ENCODE assay signal across 9 mouse cellular contexts in the genomic region with DNA sequence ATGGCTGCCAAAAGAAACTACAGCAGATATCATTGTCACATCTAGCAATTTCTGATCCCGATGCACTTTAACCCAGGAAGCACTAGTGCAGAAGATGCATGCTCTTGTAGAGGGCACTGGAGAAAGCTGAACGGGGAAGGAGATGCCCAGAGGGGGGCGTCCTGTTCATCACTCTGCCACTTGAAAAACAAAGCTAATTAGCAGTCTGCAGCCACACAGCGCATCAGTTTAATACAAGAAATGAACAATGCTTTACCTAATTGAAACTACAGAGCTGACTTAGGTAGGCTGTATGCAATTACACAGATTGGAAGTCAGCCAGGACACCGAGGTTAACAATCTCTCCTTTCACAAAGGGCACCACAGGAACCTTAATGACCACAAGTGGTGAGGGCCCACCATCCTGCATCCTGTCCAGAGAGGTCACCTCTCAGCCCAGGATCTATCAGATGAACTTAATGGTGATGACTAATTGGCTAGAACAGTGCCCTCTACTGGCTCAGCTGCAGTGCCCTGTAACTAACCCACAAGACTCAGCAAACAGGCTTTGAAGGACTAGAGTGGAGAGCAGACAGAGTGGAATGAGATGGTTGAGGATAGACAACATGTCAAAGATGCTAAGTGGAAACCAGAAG.
A peak's percentile ranks its signal among the peaks of the same experiment; 100 is the strongest.
DNase-seq lines count a peak whose midpoint lies in the region; ATAC-seq and TF ChIP-seq lines count a peak whose summit lies in the region.
"Had no signal": no experiment of that assay in that cellular context is flagged by ENCODE, and none has a peak within 500 bp of the region (broad histone marks: within the 10 kb centered on the region; RNA-seq: fewer than 3 reads in every experiment).

No protein-coding gene starts in this region.

- ATAC-seq in midbrain, postnatal 0 days (ENCODE audit: low FRiP score) = no peak
- no peak for ATAC-seq in midbrain, embryonic 15.5 days (replicated peaks)
- no peak for ATAC-seq in activated CD4-positive, CD25-positive, alpha-beta regulatory T cell, adult 4 months
- ATAC-seq in neural tube, embryonic 15.5 days (ENCODE audit: low FRiP score) = no peak

- no peaks in the 10 kb centered on the region for H3K36me3 ChIP-seq in midbrain, postnatal 0 days (ENCODE audit: insufficient read depth, low read length)
- no peaks in the 10 kb centered on the region for H3K36me3 ChIP-seq in midbrain, embryonic 15.5 days (replicated peaks)
- H3K36me3 ChIP-seq in neural tube, embryonic 15.5 days = no peaks in the 10 kb centered on the region
- H3K36me3 ChIP-seq: limb, embryonic 15.5 days had no signal

- no peak overlapping the region for H3K27ac ChIP-seq in midbrain, postnatal 0 days (ENCODE audit: low read depth, low read length)
- no peak overlapping the region for H3K27ac ChIP-seq in midbrain, embryonic 15.5 days
- H3K27ac ChIP-seq in bone marrow, adult 2 months (ENCODE audit: control insufficient read depth, insufficient read depth, low read depth, low read length, poor library complexity) = no peak overlapping the region
- no peak overlapping the region for H3K27ac ChIP-seq in neural tube, embryonic 15.5 days (replicated peaks)
- H3K27ac ChIP-seq: limb, embryonic 15.5 days had no signal

- no peaks in the 10 kb centered on the region for H3K27me3 ChIP-seq in midbrain, postnatal 0 days (ENCODE audit: insufficient read depth, low read length)
- H3K27me3 ChIP-seq in midbrain, embryonic 15.5 days (replicated peaks) = no peaks in the 10 kb centered on the region
- no peaks in the 10 kb centered on the region for H3K27me3 ChIP-seq in neural tube, embryonic 15.5 days (replicated peaks)
- H3K27me3 ChIP-seq: limb, embryonic 15.5 days had no signal

- TF ChIP-seq CTCF in midbrain, postnatal 0 days (IDR thresholded peaks at IDR 0.05) = peak; percentile 32
- peak; percentile 19; the same call in 1 of the 2 replicates for TF ChIP-seq CTCF in bone marrow, adult 2 months (IDR thresholded peaks at IDR 0.05; ENCODE audit: control insufficient read depth, insufficient read depth, low read length)

- peak; percentile 76 for DNase-seq in heart, adult 11 months
- DNase-seq in heart, adult 8-10 months (ENCODE audit: low spot score) = no peak
- DNase-seq in midbrain, postnatal 0 days (ENCODE audit: low spot score) = no peak
- no peak for DNase-seq in frontal cortex, postnatal 25 days (ENCODE audit: low spot score in 2 of 2)

- TF ChIP-seq POLR2A in bone marrow, adult 2 months (IDR thresholded peaks at IDR 0.05; ENCODE audit: borderline replicate concordance, control insufficient read depth, low read depth, low read length) = no peak

- H3K9me3 ChIP-seq in midbrain, postnatal 0 days (ENCODE audit: low read length) = no peaks in the 10 kb centered on the region
- no peaks in the 10 kb centered on the region for H3K9me3 ChIP-seq in midbrain, embryonic 15.5 days
- no peaks in the 10 kb centered on the region for H3K9me3 ChIP-seq in neural tube, embryonic 15.5 days (replicated peaks)
- H3K9me3 ChIP-seq: limb, embryonic 15.5 days had no signal

- 81% methylated on average over 5 of the region's 5 CpGs for WGBS in midbrain, postnatal 0 days
- WGBS in midbrain, embryonic 15.5 days = 78% methylated on average over 5 of the region's 5 CpGs
- WGBS in bone marrow, adult 2 months = 73% methylated on average over 5 of the region's 5 CpGs
- 77% methylated on average over 5 of the region's 5 CpGs for WGBS in neural tube, embryonic 15.5 days

- H3K4me1 ChIP-seq in midbrain, postnatal 0 days (ENCODE audit: insufficient read depth, low read length) = no peaks in the 10 kb centered on the region
- H3K4me1 ChIP-seq in midbrain, embryonic 15.5 days = no peaks in the 10 kb centered on the region
- no peaks in the 10 kb centered on the region for H3K4me1 ChIP-seq in bone marrow, adult 2 months (ENCODE audit: control insufficient read depth, insufficient read depth, low read length)
- peaks cover 5% of the 10 kb centered on the region; the same call in 1 of the 2 replicates for H3K4me1 ChIP-seq in neural tube, embryonic 15.5 days

- H3K4me2 ChIP-seq in midbrain, postnatal 0 days (ENCODE audit: low read depth, low read length, poor library complexity, severe bottlenecking) = no peak overlapping the region
- no peak overlapping the region for H3K4me2 ChIP-seq in midbrain, embryonic 15.5 days
- H3K4me2 ChIP-seq in neural tube, embryonic 15.5 days = no peak overlapping the region
- H3K4me2 ChIP-seq: limb, embryonic 15.5 days had no signal

- H3K9ac ChIP-seq in midbrain, postnatal 0 days (replicated peaks; ENCODE audit: low read length, poor library complexity, severe bottlenecking) = no peak overlapping the region
- H3K9ac ChIP-seq in midbrain, embryonic 15.5 days = no peak overlapping the region
- H3K9ac ChIP-seq in neural tube, embryonic 15.5 days (replicated peaks) = no peak overlapping the region
- H3K9ac ChIP-seq: limb, embryonic 15.5 days had no signal

- no peak overlapping the region for H3K4me3 ChIP-seq in midbrain, postnatal 0 days (ENCODE audit: low read depth, low read length)
- H3K4me3 ChIP-seq in midbrain, embryonic 15.5 days = no peak overlapping the region
- no peak overlapping the region for H3K4me3 ChIP-seq in bone marrow, adult 2 months (replicated peaks; ENCODE audit: control insufficient read depth, low read depth, low read length)
- no peak overlapping the region for H3K4me3 ChIP-seq in neural tube, embryonic 15.5 days (replicated peaks)
- H3K4me3 ChIP-seq: limb, embryonic 15.5 days had no signal
